Mouse (Mus musculus) CD4-positive, CD25-positive, alpha-beta regulatory T cell, adult 4 months (primary cell): Measurements from ENCODE around the gene Thrb. TPM values are rescaled to one million over a fixed set of nuclear protein-coding genes. Genes with fewer than 3 reads are reported as not detected.
"Not testable (repeated sequence)": the region's sequence is repeated elsewhere in the genome, so short reads cannot be mapped to it uniquely, and the experiment has no call there.

Experiments
- ATAC-seq: one replicate; pipeline ENCODE4 v1.8.0; 2017
- polyA plus RNA-seq, 2 experiments: library from polyadenylated mRNA; unstranded; fragments of 100-300 nt; shearing (Covaris generic); gene quantifications; one replicate each; pipeline ENCODE4 v1.2.1; 2017

Gene Thrb
- polyA plus RNA-seq, 2 experiments from 2014 or later = 3.0 to 3.5 TPM

GRCm38 (mm10) chr14:17885320-17885719, 225.3 kb downstream of the Thrb start:
- no peak for ATAC-seq

DNA sequence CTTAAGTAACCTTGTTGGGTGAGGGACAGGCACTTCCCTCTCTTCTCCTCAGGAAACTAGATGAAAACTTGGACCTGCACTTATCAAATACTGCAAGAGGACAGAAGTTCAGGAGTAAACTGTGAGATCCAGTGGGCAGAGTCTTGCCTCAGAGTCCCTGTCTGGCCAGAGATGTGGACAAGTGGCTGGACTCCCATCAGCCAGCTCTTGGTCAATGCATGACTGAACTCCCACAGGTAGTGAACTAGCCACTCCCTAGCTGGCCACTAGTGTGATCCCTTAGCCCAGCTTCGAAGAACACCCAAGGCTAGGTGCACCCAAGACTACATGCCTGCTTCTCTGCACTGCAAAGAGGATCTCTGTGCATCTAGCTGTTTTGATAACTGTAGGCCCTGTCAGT, 234.7 kb downstream of the Thrb start:
- ATAC-seq = no peak

DNA sequence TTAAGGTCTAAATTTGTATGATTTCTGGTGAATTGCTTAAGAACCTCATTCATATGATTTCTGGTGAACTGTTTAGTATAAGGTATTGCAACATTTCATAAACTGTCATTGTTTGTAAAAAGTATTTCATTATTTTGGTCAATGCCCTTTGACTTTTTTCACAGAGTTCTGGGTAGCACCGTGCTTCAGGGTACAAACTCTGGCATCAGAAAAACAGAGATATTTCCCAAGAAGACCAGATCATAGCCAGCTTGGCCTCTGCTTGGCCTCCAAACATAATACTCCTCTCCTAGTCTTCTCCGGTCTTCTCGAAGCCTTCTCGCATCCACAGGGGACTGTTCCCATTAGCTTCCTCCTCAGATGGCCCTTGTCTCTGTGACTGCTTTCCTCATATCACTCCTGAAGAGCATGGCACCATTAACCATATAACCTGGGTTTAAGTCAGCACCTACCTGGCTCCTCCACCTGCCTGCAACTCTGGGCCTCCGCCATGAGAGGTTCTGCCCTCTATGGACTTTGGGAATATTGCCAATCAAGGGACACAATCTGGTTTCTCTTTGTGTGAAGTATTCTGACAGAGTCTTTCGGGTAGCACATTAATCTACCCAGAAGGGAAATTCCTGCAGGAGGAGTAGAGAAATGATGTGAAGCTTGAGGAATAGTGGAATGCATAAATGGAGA, 239.8 kb downstream of the Thrb start:
- ATAC-seq = no peak

DNA sequence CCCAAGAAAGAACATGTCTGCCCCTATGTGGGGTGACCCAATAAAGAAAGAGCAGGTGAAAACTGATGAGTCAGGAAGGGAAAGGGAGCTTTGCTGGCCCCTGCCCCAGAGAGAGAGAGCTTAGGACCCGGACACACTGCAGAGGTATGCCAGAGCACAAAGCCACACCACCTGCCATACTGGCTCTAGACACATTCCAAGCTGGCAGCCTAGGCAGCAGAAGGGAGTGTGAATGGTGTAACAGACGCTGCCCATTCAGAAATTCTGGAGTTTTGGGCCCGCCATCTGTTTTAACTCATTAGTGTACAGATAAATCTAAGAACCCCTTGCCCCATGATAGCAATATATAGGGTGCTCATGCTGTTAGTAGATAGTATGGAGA, 240.3 kb downstream of the Thrb start:
- ATAC-seq = no peak

- ATAC-seq = no peak
Observed at GRCm38 (mm10) chr14:17902426-17902825, 242.4 kb downstream of the Thrb start.

DNA sequence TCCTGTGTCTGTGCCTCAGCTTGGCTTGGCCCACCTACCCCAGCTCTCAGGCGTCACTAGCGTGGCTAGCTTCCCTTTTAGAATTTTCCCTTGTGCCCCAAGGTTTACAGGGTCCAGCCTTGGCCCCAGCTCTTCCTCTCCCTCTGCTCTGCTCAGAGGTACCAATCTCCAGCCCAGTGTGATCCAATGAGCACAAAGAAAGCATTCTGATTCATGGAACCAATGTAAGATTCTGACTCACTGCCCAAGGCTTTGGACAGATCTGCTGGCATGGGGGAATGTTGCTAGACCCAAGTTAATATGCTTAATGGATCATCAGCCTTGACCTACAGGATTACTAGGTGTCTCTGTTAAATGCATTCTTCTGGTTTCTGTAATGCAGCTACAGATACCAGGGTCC, 243.1 kb downstream of the Thrb start:
- ATAC-seq = no peak

DNA sequence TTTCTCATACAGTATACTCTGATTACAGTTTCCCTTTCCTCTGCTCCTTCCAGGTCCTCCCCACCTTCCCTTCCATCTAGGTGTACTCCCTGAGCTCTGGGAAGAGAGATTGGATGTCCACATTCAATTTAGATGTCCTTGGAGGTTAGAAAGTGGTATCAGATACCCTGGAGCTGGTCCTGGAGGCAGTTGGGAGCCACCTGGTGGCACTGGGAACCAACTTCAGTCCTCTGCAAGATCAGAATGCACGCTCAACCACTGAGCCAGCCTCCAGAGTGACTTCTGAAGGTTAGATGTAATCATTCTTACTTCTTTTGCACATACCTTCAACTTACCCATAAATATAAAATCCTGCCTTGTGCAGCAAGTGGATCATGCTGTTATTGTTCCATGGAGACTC, 244.5 kb downstream of the Thrb start:
- no peak for ATAC-seq

- ATAC-seq = no peak
Observed at GRCm38 (mm10) chr14:17905627-17906026, 245.6 kb downstream of the Thrb start.

- no peak for ATAC-seq
Observed at GRCm38 (mm10) chr14:17906931-17907330, 246.9 kb downstream of the Thrb start.

- no peak for ATAC-seq
Observed at GRCm38 (mm10) chr14:17911157-17911556, 251.1 kb downstream of the Thrb start.

- ATAC-seq = no peak
Observed at GRCm38 (mm10) chr14:17912573-17913207, 252.6 kb downstream of the Thrb start.

- ATAC-seq = no peak
Observed at GRCm38 (mm10) chr14:17915556-17915955, 255.5 kb downstream of the Thrb start.

DNA sequence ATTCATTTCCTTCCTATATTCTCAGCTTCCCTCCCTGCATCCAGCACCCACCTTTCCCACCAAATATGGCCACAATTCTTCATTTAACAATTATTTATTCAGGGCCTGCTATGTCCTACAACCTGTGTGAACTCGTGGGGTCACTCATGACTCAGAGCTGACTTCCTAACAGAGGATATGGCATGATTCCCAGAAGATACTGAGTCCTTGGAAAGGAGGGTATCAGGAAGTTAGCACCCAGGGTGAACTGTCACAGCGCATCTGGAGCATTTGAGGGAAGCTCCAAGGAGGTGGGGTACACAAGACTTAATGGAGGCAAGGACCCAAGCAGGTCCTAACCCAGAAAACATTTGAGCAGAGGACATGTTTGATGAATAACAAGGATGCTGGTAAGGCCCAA, 256.6 kb downstream of the Thrb start:
- ATAC-seq = no peak

DNA sequence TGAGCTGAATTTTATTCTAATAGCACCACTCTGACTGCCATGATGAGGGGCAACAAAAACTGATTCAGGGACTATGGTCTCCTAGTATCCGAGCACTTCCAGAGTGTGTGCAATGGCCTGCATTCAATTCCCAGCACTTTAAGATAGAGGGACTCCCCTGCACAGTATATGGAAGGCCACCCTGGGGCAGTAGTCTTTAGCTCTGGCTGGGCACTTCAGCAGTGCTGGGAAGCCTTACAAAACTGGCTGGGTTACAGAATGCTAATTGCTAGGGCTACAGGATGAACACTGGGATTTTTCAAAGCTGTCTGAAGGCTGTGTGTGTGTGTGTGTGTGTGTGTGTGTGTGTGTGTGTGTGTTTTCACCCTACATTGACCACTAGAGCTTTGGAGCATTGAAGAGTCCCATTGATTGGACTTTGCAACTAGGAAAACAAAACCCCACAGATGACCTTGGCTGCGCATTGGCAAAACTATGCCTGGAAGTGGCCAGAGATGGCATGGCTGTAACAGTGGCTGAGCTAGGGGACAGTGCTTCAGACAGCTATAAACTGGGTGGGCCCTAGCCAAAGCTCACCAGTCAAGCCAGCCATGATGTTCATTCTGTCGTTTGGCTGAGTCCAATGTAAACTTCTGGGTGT, 257.2 kb downstream of the Thrb start:
- ATAC-seq = no peak

DNA sequence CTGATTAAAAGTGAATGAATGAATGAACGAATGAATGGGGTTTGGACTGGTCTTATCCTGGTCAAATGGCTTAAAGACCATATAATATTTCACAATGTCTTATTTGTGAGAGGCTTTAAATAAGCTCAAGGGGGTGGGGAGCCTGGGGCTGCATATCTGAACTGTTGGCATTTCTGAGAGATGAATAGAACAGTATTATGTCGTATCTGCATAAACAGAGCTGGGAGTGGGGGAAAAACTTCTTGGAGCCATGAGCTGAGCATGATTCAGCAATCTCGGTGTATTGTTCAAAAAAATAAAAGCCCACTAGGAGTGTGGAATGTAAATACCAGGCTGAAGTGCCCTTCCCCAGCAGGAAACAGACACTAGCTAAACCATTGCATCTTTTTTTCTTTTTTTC, 257.8 kb downstream of the Thrb start:
- no peak for ATAC-seq

DNA sequence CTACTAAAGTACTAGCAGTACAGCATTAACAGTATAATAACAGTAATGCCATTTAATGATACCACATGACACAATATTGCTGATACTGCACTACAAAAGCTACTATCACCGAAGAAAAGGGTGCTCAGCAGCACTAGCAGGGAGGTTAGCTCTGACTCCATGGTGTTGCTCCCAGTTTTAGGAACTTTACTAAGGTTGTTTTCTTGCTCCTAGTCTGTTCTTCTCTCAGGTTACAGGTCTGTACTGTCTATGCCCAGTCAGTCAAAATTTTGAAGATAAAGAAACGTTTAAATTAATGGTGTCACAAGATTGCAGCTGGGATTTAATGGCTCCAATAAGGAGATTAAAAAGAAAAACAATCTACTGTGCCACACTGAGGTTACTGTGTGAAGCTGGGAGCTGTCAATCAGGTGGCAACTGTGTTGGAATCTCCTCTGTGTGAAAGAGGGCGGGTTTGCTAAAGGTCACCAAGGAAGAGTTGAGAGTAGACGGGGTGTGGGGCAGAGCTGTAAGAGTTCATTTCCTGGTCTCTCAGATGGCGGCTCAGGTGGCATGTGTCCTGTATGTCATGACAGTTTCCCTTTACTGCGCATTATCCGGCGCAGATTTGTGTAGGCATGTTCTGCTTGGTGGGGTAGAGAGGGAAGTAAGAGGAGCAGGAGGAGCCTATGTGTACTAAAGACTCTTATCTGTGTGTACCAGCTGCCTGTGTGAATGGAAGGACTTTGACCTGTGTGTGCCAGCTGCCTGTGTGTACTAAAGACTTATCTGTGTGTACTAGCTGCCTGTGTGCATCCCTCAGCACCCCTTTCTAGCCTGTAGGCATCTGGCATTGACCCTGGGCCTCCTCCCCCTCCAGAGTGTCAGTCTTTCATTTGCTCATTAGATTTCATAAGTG, 263.0 kb downstream of the Thrb start:
- ATAC-seq = peak; percentile 74

DNA sequence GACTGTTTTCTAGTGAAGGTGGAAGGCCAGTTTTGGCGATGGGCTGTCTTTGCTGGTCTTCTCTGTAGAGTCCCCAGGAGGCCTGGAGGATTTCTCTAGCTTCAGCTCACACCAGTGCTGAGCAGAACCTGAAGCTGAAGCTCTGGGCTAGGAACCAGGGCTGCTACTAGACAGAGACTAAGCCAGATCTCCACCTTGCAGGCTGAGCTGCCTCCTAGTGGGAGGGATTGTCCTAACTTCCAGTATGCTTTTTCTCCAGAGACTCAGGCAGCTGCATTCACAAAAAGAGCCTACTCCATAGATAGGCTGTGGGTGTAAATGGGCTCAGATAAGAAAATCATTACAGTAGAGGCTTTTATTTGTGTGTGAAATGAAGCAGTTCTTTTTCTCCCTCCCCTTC, 267.4 kb downstream of the Thrb start:
- no peak for ATAC-seq

GRCm38 (mm10) chr14:17929585-17929984, 269.5 kb downstream of the Thrb start:
- ATAC-seq = no peak

DNA sequence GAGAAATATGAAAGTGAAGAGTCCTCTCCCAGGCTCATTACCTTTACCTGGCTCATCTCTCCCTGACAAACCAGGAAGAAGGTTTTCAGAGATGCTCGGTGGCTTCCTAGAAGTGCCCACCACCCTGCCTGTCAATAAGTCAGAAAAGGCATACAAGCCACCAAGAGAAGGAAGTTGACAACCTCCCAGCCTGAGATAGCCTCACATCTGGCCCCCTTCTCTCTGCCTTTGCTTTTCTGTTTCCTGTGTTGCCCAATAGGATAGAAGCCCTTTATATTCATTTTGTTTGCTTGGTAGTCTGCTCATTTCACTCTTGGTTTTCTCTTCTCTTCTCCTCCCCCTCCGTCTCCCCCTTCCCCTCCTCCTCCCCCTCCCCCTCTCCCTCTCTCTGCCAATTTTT, 273.4 kb downstream of the Thrb start:
- ATAC-seq = no peak

- not testable (repeated sequence) for ATAC-seq
Observed at GRCm38 (mm10) chr14:17934779-17935178, 274.7 kb downstream of the Thrb start.

GRCm38 (mm10) chr14:17954038-17954437, 294.0 kb downstream of the Thrb start:
- no peak for ATAC-seq

DNA sequence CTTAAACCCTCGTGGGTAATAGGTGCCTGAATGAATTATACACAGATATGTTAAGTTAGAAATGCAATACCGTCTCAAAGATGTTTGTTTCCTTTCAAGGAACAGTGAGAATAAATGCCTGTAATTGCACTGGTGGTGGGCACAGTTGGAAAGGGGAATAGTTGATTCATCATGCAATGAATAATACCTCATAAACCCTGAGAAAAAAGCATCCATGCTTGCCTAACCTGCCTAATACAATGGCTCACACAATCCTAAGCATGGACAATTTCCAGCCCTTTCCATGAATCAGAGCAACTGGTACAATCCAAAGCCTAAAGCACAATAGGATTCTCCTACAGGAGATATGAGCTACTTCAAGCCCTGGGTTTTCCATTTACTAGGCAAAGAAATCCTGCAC, 299.8 kb downstream of the Thrb start:
- ATAC-seq = no peak

- peak; percentile 95 for ATAC-seq
Observed at GRCm38 (mm10) chr14:17967117-17967726, 307.2 kb downstream of the Thrb start.
